Mouse (Mus musculus) neural tube, embryonic 10.5 days (tissue): ENCODE measurements around the gene Arid1b.

Experiments
- DNase-seq: peaks from one replicate; pipeline ENCODE4 v3.0.0-alpha.2; 2017; ENCODE audit warnings: low spot score; ENCODE audit errors: extremely low spot score

Arid1b gene

DNA sequence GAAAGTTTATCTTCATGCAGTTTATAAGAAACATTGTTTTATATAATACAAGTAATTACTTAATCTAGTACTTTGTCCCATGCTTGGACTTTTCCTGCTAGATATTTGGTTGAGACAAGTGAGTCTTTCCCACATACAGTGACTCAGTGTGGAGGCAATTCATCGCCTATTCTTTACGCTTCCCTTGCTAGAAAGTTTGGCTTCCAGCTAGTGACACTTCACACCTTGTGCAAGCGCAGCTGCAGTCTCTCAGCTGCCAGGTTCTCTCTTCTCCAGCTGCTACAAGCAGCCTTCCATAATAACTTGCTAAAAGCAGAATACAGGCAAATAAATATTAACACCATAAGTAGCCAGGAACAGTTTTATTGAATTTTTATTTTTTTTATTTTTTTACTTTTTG lies 279.6 kb downstream of the Arid1b start:
- DNase-seq, result no peak

DNA sequence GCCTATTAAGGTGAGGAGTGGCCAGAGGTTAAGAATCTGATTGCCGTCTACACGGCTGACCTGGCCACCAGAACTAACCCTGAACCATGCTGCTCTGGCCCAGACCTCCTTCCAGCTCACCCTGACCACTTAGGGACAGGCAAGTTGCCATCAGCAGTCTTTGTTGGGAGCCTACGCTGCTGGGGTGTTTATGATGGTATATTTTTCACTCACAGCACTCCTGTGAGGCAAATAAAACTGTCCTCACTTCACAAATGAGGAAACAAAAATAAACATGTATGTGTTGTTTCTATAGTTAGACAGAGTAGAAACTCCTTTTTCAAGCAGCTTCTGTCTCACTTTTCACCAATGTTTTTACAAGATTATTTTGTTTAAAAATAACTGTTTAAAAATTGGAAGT lies 280.3 kb downstream of the Arid1b start:
- DNase-seq, result no peak

DNA sequence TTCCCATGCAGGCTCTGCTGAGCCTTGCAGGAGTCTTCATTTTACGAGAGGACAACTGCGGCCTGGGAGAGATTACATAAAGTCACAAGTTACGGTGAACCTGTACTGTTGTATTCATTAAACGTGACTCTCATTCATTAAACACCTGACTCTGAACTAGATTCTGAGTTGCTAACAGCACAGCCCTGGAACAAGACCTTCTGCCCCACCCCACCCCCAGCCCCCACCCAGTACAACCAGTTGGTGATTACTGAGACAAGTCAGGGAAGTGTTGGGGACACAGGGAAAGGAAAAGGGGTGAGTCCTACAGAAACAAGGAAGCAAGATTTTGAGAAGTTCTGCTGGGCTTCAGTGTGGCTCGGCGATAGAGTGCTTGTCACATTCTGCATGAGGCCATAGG lies 281.6 kb downstream of the Arid1b start:
- no peak for DNase-seq

DNA sequence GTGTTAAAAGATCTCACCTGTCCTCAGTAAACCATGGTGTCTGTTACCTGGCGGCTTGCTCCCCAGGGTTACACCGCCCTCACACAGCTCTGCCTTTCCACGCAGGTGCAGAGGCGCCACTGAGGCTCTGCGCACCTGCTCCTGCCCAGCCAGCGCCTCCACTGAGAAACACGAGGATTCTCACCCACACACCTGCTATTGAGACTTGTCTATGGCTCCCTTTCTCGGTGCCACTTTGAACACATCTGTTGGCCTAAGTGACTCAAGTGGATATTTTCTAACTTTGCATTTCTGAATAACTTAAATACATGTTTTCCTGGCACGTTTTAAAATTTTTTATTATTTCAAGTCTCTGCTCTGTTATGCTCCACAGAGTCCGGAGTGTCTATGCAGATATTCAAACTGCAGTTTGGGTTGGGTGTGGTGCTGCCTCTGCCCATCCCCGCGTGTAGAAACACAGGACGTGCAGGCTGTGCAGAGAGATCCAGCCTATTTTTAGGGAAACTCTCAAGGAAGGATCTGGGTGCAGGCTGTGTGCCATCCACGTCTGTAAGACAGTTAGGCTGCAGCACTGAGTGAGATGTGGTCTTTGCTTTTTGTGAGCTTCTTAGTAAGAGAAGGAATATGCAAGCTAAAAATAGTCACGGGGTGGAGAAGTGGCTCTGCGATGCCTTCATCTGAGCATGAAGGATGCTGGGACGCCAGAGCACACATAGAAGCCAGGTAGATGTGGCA lies 283.2 kb downstream of the Arid1b start:
- DNase-seq, result no peak

DNA sequence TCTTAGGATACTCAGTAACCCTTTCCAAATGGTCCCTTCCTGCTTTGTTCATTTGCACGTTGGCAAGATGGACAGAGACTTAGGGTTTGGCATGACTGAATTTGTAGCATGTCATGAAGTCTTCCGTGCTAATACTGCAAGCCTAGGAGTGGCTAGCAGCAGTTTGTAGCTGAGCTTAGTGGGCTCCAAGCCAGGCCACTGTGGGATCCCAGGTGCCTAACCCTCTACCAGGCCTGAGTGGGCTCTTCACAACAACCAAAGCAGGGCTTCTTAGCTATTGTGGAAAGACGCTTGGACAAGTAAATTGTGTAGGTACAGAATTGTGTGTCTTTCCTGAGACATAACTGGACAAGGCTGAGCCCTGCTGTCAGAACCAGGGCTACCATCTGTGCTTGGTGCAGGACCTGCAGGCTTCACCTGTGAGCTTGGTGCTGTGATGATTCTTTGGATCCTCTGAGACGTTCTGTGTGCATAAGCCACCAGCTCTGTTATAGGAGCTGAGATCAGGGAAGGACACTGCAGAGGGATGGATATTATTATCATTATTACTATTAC lies 286.4 kb downstream of the Arid1b start:
- no peak for DNase-seq

DNA sequence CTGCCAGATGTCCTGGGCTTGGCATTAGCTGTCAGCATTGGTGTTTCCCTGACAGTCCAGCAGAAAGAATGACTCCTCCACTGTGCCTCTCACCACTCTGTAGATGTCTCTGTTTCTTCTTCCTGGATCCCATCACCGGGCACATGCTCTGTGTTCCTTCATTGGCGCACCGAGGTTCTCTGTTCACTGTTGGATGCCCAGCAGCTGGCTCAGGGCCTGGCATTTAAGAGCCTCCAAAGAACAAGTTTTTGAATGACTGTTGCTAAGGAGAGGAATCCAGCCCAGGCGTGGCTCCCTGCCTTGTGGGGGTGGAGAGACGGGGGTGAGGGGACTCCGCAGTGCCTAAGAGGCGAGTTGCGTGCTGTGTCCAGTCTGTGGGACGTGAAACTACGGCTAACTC lies 290.7 kb downstream of the Arid1b start:
- DNase-seq, result no peak

DNA sequence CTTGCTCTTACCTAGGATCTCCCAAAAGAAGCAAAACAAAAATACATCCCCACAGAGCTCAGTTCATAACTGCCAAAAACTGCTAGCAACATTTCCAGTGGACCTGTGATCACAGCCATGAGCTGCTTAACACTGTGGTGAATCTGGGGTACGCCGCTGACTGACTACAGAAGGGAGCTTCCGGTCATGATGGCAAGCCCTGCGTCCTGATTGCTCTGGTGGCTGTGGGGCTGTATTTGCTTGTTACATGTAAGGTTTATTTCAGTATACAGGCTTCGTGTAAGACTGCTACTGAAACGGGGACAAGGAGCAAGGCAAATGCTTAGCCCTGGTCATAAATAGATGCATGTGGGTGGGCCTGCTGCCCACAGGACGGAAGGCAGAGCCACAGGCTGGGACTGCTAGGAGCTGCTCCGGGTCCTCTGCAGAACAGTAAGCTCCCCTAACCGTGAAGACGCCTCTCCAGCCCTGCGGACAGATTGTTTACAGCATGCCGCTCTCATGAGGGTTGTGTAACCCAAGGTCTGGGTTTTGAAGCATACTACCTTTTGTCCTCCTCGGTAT lies 291.8 kb downstream of the Arid1b start:
- no peak for DNase-seq

DNA sequence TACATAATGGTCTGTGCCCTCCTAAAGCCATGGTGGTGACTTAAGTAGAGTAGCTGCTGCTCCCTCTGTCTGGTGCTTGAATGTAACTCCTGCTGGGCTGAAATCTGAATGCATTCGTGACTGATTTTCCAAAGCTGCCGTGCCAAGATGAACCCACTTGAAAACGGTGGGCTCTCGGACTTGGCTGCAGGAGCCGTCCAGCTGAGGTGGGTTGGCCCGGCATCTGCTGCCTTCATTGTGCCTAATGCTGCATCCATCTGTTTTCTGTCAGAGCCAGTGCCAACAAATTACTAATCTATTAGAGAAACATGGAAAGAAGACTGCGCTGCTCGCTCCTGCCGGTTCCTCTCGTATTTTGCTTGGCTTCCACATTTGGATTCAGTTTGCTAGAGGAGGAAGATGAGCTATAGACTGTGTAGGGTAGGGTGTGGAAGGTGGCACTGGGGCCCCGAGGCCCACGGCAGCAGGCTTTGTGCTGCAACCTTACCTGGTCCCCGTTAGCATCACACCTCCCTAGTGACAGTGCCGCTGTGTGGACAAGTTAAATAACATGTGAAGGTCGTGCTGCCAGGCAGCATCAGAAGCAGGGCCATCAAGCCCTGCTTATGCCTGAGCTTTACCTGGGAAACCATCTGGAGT lies 292.6 kb downstream of the Arid1b start:
- no peak for DNase-seq

DNA sequence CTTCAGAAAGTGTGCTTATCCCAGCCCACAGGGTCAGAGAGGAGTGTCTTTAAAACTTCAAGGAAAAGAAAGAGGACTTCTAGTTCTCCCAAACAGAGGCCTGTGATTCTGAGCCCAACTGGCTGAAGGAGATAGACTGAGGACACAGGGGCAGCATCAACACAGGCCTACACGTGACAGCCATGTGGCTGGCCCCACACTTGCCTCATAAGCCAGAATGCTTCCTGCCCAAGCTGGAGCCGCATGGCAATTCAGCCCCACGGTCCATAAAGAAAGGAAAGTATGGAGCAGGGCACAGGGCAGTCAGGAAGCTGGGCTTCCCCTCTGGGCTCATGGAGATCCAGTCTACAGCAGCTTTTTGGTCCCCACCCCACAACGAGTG lies 293.1 kb downstream of the Arid1b start:
- DNase-seq, result no peak

DNA sequence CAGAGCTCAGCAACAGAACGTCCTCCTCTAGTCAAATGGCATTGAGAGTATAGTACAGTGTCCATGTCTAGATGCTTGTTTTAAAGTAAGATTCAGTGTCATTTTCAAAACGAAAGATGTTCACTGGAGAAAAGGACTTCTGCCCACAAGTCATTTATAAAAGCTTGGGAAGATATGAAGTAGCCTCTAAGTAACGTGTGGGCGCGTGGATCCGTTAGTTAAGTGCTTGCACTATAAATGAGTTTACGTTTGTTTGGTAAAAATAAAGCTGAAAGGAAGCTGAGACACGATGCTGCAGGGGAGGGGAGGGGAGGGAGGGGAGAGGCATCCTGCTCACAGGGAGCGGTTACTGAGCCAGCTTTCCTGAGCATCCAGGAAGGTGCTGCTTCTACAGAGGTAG lies 293.5 kb downstream of the Arid1b start:
- DNase-seq, result no peak

DNA sequence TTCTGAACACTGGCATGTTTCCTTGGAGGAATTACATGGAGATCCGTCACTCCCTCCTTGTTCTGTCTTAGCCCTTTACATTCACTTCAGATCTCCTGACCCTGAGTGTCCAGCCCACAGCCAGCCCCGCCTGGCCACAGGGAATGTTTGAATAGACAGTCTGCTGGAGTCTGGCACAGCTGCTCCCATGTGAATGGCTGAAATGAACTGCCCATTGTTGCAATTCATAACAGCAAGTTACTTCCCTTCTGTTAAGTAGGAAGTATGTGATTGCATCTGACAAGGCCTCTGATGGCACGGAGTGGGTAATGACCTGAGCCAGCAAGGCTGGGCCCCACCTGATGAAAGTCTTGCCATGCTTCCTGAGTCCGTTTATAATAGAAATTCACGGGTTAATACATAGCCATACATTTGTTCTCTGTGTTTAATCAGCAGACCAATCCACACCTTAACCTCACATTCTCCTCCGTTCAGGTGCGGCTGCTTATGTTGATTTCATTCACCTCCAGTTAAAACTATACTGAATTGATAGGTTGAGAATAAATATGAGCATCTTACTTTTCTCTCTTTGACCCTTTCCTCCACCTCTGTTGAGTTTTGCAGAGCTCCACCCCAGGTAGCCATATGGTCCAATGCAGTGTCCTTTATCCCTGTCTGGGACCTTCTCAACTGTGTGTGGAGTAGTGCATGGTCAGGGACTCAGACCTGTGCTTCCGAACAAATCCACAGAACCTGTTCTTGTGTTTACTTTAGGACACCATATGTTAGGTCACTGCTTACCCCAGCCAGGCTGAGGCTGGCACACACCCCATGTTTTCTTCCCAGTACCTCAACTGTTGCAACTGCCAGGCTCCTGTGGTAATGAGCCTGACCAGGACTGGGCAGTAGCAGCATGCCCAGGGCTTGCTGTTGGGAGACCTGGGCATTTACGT lies 299.8 kb downstream of the Arid1b start:
- no peak for DNase-seq

DNA sequence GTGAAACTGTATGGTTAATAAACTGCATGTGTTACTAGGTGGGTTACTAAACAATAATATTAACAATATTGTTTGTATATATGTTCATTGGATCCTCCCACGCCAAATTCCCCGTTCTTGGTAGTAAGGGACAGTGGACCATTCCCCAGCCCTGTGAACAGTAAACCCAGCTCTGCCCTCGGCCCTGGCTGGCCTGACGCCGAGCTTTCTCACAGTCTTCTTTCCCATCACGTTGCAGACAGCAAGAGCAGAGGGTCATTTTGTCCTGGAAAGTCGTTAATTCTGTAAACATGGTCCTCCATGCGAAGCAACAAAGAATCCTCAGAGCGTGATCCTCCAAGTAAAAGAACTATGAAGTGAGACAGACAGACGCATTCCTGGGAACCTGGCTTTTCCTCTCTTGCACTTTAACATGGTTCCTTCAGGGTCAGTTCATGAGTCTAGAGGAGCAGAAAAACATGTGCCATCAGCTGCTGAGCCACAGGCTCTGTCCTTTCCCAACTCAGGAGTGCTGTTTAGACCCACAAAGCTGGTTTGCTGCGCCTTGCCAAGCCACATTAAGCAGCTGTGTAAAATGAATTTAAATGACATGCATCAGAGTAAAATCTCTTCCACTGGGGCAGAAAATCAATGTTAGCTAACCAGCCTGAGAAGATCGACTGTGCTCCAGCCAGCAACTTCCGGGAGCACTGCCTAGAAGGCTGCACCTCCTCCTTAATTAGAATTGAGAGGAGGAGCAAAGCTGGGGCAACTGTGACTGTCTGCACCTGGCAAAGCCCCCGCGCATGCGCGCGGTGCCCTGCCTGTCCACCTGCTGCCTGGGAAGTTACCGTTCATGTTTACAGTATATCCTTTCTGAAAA lies 301.2 kb downstream of the Arid1b start:
- DNase-seq, result no peak

DNA sequence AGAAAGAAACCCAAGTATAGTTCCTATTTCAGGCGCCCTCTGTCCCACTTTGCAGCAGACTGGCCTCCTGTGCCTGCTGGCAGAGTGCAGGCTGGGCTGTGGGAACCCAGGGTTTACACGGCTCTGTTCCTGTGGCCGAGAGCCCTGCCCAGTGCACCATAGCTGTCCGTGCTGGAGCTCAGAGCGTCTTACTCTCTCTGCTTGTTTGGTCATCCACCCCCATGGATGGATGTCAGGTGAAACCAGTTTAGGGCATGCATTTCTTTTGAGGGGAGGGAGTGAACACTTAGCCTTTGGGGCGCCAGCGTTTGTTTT lies 301.8 kb downstream of the Arid1b start:
- DNase-seq, result no peak

DNA sequence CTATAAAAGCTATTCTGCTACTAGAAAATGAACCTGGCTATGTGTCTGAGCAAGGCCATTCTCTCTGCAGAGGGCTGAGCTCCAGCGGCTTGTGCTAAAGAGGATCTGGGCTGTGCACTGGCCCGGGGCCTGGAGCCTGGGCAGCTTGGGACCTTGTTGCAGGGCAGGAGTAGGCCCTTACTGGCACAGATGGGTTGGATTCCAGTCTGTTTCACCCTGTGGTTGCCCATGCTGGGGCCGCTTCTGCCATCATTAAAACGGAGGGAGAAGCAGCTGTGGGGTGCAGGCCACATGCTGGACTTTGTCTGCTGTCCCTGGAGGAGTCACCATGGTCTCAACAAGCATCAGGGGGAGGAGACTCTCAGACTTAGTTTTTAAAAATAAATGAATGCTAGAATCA lies 303.4 kb downstream of the Arid1b start:
- DNase-seq, result no peak

DNA sequence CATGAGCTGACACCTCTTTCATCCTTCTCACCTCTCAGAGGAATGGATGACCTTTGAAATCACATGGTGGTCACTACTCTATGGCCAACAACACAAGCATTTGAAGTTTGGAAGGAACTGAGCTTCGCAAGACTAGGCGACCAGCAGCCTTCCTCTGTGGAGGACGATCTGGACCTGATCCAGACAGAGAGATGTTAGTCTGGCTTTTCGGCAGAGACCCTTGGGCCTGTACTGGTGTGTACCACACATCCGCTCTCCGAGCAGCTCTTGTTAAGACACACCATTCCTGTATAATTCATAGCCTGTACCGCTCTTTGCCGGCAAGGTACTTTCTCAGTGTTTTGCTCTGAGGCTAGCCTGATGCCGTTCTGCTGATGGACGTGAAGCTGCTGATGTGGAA lies 303.9 kb downstream of the Arid1b start:
- no peak for DNase-seq

DNA sequence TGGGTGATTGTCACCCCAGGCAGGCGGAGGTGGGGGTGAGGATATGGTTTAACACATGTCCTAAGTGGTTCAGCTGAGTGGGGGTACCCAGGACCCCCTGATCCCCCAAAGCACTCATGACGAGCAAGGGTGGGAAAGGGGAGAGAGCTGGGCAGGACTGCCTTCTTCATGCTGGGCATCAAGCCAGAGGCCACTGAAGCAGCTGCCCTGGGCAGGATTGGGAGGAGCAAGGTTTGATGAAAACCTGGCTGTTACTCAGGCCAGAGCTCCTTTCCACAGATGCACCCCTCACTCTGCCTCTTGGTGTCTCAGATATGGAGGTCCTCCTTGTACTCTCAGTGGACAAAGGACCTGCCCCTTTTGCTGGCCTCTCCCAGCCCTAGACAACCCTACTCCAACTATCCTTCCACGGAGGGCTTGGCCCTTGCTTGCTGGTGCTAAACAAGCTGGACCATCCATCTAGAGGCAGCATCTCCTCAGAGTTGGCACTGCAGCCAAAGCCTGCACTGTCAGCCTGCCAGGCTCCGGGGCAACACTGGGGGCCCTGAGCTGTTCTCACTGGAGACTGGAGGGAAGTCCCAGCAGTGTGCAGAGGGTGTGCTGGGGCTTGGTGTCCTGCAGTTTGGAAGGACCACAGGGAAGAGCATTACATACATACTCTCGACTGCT lies 304.9 kb downstream of the Arid1b start:
- no peak for DNase-seq

DNA sequence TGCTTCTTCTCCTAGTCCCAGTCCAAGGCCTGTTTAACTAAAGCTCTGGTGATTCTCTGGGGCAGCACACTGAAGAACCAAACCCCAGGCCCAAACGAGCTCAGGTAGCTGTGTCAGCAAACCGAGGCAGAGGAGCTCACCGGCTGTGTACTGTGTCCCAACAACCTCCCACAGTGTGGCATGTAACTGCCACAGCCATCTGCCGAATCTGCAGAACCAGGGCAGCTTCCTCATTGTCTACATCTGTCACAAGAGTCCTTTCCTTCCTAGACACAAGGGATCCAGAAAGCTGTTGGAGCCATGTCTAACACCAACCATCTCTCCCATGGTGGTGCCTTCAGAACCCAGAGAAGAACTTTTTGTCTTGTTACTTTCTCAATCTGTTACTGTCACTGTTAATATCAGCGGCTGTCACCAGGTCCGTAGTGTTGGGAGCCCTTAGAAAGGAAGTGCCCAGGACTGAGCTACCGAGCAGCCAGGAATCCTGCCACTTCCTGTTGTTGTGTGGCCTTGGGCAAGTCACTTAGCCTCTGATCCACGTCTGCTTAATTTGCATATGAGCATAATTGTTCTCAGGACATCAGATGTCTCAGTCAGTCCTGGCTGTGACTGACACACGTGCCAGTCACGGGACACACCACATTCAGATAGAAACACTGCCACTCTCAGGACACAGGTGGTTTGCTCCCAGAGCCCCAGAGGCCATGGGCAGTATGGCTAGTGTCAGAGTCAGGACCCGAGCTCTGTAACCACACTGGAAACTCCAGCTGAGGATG lies 309.0 kb downstream of the Arid1b start:
- no peak for DNase-seq

DNA sequence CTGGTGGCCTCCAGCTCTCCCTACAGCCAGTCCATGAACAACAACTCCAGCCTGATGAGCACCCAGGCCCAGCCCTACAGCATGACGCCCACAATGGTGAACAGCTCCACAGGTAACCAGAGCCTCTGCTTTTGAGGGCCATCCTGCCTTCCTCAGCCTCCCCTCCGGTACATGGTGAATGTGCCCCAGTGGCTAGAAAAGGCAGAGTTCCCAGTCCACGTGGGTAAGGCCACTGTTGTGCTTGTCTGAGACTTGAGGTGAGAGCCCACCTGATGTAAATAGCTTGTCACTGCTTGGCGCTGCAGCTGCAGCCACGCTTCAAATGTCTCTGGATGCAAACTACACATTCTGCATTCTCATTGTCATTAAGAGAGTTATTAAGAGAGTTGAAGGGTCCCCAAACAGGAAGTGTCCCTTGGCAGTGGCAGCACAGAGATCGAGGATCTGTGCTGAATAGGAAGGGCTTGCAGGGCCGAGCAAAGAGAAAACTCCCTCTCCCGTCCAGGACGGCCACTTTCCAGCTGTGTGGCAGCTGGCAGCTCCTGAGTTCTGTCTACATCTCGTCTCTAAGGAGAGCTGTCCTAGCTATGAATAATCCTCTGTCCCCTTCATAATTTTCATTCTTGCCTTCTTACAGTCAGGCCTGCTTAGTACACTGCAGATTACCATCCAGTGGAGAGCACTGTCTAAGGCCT lies 311.8 kb downstream of the Arid1b start:
- DNase-seq, result no peak

DNA sequence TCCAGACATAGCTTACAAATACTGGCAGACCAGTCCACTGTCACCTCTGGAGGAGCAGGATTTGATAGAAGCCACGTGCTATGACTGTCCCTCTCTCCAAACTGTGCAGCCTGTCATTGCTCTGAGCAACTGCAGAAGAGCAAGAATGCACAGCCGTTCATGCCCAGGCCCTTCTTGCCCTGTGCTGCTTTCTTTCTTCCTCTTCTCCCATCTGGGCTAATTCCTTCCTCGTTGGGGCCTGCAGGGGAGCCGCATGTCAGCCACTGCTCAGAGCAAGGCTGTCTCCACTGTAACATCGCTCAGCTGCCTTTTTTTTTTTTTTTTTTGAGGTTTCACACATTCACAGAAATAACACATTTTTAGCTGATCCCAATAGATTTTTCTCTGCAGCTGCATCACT lies 315.8 kb downstream of the Arid1b start:
- no peak for DNase-seq
